Mouse (Mus musculus) ES-Bruce4 (cell line): ENCODE results near the gene Mnat1.

Experiments
- CTCF ChIP-seq: IDR thresholded peaks from one replicate; pipeline ENCODE4 v1.8.1; 2011; ENCODE audit warnings: low read depth, low read length
- POLR2A ChIP-seq: IDR thresholded peaks from one replicate; pipeline ENCODE4 v1.8.1; 2011; ENCODE audit warnings: low read length; ENCODE audit not compliant: insufficient read depth

DNA sequence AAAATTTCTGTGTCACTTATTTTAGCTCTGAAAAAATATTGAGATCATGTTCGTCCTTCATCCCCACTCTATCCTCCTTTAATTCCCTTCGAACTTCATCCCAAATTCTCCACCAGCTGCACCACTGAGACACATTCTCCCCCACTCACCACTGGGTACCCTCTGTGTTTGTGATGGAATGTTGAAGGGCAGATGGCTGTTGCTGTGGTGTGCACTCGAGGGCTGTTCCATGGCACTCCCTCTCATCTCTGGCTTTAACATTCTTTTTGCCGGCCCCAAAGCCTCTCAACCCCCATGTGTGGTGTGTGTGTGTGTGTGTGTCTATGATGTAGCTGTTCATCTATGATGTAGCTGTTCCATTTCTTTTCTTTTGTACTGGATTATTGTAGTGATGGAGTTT lies 1.7 kb downstream of the Mnat1 start:
- TF ChIP-seq CTCF, result no peak
- no peak for TF ChIP-seq POLR2A
